Mouse (Mus musculus) right cerebral cortex, postnatal 36 days (tissue): ENCODE results near the gene Bmp7.

ENCODE experiments used
- DNase-seq, 2 experiments: peaks; one replicate each; pipeline ENCODE4 v3.0.0; 2022; ENCODE audit warnings: low spot score in 2 of 2, mixed read lengths in 1 of 2

Bmp7 gene

DNA sequence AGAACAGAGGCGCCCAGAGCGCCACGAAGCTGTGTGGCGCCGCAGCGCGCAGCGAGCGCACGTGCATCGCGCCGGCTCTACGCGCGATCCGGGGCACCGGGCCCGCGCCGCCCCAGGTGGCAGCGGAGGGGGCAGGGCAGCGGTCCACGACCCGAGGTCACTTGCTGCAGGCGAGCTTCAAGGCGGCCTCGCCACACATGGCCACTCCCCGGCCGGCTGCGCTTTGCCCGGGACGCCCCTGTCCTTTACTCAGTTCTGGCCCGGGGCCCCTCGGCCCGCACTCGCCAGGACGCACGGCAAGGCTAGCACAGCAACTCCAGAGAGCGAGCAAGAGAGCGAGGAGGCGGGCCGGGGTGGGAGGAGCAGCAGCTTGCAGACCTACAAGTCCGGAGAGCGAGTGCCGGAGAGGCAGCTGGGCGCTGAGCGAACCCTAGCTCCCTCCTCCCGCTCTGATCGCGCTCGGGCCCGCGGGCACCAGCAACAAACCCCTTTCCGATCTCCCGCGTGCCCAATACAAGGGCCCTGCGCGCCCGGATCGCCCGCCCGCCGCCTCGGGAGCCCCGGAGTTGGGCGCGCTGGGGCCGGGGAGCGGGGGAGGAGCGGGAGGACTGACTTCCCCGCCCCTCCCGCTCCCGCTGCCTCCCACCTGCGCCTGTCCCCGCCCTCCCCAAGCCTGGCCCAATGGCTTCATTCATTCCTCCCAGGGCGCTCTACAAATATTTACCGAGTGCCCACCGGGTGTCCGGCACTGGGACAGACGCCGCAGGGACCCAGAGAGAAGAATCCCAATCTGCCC lies at the start of gene Bmp7:
Gene Bmp7, minus strand, starts transcription at position 319 of the 796 bp plus-strand sequence.
- peak; percentile 12 to 38 for DNase-seq

DNA sequence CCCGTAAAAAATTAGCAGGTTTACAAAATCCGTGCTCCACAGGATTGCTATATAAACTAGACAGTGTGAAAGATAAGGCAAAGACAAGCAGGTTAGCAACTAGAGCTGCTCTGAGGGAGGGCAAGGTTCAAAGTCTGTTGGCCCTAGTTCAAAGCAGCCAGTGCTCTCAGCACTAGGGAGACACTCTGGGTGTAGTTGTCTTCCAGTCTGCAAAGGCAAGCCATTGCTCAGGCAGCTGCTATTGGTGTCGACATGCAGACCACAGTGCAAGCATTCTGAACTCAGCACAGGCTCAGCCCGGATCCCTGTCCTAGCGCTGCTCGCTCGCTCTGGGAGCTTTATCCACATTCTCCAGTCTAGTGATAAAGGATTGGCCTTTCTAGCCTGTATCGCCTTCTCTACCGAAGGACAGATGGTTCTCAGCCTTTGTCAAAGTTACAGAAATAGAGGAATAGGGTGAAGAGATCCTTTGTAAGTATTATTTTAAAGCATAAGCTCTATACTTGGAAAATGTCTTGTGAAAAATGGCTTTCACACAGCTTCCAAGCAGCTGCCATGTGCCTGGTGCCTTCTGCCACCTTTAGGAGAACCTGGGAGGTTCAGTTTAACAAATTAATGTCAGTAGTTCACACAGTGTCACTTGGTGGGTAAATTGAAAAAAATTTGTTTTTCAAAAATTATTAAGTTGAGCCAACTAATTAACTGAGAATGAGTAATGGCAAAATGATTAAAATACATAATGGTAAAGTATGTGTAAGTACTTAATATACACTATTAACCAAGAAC lies 42.8 kb upstream of the Bmp7 start:
- no peak for DNase-seq

DNA sequence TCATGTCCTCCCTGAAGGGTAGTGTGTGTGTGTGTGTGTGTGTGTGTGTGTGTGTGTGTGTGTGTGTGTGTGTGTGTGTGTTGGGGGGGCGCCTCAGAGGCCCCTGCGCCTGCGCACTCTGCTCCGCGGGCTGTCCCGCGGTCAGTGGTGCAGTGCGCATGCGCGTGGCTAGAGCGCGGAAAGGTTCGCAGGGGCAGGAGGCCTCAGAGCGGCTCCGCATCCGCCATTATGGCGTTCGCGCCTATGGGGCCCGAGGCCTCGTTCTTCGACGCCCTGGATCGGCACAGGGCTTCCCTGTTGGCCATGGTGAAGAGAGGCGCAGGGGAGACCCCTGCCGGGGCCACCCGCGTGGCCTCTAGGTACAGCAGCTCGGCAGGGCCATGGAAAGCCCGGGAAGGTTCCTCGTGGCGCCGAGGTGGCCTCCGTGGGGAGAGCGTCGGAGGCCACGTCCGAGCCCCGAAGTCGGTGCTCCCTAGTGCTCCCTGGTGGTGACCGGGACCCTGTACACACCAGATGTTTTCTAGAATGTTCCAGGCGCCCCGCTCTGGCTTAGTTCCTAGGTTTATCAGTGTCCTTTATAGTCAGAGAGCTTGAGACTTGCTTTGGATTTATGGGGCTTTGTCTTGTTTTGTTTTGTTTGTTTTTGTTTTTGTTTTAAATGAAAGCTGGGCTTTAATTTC lies 39.7 kb upstream of the Bmp7 start:
- DNase-seq = no peak

DNA sequence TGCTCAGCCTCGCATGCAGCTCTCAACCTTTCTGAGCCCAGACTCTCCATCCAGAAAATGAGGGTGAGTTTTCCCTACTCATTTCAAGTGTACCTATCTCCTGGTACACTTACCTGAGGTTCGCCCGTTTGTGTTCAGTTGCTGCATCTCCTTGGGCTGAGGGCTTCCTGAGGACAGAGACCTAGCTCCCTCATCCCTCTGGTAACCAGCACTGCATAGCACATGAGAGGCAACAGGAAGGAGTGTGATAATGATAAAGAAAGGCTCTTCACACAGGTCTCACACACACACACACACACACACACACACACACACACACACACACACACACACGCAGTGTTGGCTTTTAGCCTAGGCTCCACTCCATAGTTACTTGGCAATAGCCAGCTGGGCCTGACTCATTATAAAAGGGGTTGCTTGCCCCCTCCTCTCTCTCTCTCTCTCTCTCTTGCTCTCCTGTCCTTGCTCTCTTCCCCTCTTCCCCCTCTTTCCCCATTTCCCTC lies 38.1 kb upstream of the Bmp7 start:
- DNase-seq = no peak

DNA sequence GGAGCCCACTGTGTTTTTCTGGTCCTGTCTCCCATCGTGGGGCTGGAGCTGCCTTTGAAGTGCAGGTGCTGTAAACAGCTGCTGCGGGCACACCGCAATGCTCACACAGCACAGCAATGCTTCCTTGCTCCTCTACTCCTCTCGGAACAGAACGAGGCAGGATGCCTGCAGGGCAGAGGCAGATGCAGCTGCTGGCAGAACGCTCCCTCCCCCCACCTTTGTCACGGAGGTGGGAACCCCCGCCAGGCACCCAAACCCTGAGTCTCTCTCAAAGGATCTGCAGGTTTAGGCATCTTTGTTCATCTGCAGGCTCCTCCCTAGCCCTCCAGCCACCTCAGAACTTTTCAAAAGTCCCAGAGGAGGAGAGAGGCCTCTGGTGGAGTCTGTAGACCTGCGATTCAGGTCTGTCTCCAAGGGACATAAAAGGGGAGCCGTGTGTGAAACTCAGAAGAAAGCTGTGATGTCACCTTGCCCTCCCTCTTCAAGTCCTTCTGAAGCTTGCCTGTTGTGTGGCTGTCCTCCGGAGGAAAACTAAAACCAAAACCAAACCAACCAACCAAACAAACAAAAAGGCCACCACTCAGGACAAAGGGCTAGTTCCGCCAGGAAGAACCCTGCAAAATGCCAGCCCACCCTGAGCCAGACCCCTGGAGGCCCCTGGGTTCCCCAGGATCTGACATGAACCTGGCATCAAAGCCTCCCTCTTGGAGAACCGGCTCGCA lies 37.4 kb upstream of the Bmp7 start, which contains the start of gene Spo11:
Gene Spo11, plus strand, starts transcription at position 292 of the 722 bp plus-strand sequence.
- DNase-seq = no peak

DNA sequence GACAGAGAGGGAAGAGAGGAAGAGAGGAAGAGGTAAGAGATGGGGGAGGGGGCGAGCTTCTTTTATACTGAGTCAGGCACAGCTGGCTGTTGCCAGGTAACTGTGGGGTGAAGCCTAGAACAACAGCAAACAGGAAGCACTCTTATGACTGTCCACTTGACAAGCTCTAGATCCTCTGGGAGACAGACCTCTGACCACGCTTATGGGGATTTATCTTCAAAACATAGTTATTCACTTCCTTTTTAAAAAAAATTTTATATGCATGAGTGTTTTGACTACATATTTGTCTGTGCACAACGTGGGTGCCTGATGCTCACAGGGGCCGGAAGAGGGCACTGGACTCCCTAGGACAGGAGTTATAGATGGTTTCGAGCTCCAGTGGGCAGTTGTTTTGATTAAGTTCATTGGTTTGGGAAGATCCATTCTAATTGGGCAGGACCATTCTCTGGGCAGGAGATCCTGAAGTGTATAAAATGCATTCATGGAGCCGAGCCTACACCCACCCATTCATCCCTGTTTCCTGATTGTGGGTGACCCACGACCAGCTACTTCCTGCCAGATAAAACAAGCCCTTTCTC lies 36.6 kb upstream of the Bmp7 start:
- no peak for DNase-seq

DNA sequence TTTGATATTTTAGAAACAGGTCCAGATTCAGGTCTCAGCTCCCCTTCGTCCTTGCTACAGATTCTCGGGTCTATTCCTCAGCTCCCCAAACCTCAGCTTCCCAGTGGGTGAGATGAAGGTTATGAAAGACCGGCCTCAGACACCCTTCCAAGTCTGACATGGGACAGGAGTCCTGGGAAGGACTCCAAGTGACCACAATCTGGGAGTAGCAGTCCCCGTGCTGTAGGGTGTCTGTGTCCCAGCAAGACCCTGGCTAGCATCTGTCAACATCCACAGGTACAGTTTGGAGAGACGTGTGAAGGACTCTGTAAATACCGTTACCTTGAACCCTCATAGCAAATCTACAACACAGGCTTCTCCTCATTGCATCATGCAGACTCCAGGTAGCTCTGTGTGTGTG lies 35.0 kb upstream of the Bmp7 start:
- DNase-seq = no peak

DNA sequence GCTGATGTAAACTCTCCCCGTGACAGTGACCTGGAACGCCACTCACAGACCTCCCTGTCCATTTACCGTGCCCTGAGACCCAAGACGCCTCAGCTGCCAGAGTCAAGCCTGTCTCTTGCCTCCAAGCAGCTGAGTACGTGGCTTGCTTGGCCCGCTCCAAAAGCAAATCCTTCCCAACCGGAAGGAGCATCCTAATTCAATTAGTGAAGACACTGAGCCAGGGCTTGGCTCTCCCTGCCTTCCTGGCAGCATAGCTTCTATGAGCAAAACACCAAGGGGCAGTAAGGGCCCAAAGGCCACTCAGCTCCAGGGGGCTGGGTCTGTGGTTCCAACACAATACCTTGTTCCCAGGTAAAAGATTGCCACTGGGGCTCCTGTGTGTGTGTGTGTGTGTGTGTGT lies 34.6 kb upstream of the Bmp7 start:
- DNase-seq = no peak

DNA sequence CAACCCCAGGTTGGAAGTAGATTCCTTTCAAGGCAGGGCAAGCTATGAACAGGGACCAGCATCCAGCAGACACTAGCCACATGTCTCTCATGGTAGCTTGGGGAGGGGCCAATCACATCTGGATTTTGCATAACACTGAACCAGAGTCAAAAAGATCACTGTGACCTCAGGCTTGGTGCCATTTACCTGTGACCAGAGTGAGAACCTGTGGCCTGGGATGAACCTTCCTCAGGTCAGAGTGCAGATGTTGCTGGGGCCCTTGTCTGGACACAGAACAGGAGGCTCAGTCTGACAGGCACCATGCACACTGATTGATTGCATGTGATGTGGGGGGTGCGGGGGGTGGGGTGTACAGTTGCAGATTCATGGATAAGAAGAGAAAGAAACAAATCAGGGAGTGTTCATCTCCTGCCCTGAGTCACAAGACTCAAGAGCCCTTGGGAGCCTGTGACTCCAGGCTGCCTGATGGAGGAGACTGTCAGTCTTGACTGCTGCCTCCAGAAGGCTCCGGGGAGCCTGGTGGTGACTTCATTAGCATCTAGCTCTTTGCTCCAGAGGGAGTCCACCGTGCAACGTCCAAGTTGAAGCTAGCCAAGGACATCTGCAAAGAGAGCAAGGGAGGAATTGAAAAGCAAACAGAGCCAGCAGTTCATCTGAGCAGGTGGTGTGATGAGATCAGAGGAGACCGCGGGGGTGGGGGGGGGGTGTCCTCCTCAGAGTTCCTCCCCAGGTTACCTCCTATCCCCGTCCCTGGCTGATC lies 33.9 kb upstream of the Bmp7 start:
- no peak for DNase-seq

DNA sequence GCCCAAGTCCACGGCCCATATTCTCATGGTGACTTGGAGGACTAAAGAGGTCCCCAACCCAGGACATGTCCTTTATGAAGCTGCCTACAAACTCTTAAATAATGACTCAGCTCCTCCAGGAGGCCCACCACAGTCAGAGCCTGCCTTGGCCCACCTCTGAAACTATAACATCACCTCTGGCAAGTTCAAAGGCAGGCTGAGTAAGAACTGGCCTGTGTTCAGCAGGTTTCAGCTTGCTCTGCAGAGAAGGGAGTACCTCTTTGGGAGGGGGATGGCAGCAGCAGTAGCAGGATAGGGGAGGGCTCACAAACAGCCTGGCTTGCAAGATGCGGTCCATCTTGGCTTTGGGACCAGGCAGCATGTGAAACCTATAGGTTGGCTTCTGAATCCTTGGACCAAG lies 31.7 kb upstream of the Bmp7 start:
- no peak for DNase-seq

DNA sequence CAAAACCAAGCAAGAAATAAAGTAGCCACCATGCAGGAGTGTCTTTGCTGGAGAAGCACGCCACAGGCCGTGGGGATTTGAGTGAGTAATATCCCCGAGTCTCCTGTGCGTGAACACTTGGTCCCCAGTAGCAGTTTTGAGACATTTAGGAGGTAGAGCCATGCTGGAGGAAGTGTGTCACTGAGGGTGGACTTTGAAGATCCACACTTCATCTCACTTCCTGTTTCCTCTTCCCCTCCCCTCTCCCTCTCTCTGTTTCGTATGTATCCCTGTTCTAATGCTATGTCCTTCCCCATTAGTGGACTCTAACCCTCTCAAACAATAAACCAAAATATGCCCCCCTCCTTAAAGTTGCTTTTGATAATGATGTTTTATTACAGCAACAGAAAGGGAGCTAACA lies 26.4 kb upstream of the Bmp7 start:
- DNase-seq = no peak

DNA sequence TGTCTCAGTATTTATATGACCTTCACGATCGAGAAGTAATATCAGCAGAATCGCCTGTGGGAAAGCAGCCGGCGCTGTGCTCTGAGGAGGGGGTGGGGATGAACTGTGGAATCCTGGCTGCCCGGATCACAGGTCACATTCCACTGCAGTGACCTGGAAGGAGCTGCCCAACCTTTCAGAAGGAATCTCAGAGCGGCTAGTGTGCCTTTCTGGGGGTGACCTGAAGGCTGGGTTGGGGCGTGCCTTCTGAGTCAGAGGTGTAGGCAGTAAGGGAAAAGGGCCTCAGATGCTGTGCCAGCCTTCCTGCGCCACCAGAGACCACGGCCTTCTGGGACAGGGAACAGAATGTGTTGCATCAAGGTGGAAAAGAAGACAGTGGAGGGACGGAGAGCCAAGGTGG lies 25.1 kb upstream of the Bmp7 start:
- DNase-seq = no peak

DNA sequence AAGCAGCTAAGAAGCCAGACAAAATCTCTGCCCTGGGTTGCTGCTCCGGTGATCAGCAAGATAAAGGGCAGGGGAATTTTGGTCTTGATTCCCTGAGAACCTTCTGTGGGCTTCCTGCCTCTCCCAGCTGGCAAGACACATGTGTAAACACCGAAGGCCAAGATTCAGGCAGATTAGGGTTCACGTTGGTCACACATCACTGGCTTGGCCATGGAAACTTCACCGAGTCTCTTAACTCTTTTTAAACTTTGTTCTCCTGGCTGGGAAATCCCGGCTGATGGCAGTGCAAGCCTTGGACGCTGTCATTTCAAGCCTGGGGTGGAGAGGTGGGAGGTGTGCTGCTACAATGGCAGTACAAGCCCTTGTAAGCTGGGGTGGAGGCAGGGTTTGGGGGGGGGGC lies 21.1 kb upstream of the Bmp7 start:
- no peak for DNase-seq

DNA sequence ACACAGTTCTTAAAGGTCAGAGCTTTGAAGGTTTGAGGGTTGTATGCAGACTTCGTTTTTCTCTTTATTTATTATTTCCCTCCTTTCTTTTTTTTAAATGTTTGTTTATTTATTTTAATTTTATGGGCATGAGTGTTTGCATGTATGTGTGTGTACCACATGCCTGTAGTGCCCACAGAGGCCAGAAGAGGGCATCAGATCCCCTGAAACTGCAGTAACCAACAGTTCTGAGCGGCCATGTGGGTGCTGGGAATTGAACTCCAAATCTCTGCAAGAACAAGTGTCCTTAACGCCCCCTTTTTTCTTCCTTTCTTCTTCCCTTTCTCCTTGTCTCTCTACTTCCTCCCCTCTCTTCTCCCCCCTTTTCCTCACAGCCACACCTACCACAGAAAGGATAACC lies 20.2 kb upstream of the Bmp7 start:
- no peak for DNase-seq

DNA sequence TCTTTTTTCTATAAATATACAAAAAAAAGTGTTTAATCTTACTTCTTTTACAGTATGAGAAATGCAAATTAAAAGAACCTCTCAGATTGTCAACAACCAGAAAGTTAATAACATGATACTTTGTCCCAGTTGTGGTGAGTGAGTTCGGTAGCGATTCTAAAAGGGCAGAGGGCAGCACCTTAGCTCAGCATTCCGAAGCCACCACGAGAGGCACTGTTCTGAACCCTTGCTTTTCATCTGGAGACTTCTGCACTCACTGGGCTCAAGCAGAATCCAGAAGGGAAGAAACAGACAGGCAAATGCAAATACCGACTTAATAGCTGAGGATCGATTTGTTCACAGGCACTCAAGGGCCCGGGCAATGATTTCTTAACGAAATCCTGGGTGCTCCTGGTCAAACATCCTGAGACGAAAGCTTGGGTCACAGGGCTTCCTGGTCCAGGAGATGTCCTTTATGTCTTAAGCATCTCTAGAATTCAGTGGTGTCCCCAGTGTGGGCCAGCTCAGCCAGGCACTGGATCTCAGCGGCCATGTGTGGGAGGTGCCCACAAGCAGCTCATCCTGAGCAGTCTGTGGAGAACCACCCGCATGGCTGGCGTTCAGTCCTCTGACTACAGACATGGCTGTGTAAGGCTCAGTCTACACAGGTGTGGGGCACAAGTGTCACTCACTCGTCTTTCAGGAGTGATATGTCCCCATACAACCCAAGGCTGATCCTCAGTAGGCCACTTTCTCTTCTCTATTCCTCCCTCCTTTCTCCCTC lies 19.1 kb upstream of the Bmp7 start:
- DNase-seq = no peak

DNA sequence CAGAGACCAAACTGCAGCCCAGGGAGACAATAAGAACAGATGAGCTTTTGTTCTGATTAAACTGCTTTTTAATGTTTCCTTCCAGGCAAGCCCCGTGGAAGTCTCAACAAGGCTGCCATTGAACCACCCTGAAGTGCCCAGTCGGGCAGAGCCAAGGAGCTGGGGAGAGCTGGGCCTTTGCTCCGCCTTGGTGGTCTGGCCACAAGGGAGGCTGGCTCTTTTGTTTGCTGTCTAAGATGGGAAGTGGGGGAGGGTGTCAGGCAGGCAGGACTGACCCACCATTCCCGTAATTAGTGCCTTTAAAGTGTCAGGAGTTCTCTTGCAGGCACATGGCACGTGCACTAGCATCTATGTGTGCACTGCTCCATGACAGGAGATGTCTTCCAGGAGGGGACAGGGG lies 18.5 kb upstream of the Bmp7 start:
- DNase-seq = no peak

DNA sequence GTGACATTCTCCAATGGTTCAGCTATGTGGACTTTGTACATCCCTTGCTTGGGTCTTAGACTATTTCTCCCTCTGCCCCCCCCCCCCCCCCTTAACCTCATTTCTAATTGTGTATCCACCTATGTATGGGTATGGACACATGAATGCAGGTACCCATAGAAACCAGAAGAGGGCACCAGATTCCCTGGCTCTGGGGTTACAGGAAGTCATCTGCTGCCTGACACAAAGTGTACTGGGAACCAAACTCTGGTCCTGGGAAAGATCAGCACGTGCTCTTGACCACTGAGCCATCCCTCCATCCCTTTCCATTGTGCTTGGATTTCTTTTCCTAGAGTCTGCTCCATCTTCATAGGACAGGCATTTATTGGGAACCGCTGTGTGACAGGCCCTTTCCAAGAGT lies 11.9 kb upstream of the Bmp7 start:
- DNase-seq = no peak

DNA sequence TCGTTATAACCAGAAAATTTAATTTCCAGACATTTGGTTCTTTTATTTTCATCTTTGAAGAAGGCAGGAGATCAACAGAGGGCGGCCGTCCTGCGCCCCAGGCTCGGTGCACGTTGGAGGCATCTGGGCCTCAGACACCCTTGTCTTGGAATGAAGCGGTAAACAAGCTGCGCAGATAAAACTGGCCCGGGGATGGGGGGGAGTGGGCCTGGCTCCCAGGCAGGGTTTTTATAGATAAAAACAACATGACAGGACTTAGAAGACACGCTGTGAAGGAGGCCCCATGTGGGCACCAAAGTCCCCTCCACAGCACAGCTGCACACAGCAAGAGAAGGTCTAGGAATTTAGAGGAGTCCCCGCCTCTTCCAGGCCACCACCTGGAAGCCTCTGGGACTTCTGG lies 10.6 kb upstream of the Bmp7 start:
- DNase-seq = no peak

DNA sequence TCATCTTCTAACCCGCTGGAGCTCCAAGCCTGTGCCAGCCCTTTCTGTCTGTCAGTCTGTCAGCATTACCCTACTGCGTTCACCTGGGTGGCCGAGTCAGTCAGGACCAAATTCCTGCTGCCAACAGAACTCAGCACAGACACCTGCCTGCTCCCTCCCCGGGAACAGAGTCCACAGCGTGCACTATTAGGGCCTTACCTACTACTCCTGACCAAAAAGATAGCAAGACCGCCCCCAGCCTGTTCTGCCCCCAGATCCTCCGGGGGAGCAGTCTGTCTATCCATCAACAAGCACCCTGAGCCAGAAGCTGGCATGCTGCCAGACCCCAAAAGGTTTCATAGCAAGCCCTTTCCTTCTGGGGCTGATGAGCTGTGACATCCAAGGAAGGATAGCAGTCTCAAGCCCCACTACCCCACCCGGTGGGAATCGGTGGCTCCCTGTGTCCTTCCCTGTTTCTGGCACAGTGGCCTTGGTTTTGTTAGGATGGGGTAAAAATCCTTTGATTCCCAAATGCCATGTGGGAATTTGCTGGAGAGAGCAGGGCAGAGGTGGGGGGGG lies 10.1 kb upstream of the Bmp7 start:
- no peak for DNase-seq

DNA sequence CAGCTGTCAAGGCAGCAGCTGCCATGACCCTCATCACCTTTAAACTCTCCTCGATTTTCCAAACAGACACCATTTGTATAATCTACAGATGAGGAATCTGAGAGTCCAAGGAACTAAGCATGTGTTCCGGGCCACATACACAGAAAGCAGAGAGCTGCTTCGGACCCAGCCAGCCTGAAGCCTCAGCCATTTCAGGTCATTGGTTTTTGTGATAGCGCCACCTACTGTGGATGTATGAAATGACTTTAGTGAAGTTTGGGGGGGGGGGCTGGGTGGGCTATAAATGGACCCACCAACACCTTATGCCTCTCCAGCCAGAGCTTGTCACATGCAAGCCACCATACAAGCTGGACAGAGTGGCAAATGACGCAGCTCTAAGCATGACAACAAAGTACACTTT lies 8.9 kb upstream of the Bmp7 start:
- no peak for DNase-seq
